Mouse (Mus musculus) ovary, postnatal 36 days (tissue): ENCODE measurements at regions not wholly inside any gene's neighbourhood (a gene's known extent, or its start where the extent isn't known, plus 50 kb on each side); places are given as distances from the start of the nearest gene placed in this dataset.

Experiments used
- DNase-seq: peaks from one replicate; pipeline ENCODE4 v3.0.0; 2022; ENCODE audit warnings: low spot score, mixed read lengths

- DNase-seq: no peak
These were observed 155.8 kb downstream of the Insig2 start for GRCm38 (mm10) chr1:121176541-121176940.

GRCm38 (mm10) chr1:121177136-121177907 is 155.1 kb downstream of the Insig2 start:
- no peak for DNase-seq

GRCm38 (mm10) chr1:121177908-121178311 is 154.5 kb downstream of the Insig2 start:
- peak; percentile 7 for DNase-seq

- no peak for DNase-seq
These were observed 153.7 kb downstream of the Insig2 start for GRCm38 (mm10) chr1:121178611-121179245.

- peak; percentile 63 for DNase-seq
These were observed 151.9 kb downstream of the Insig2 start for GRCm38 (mm10) chr1:121180273-121181030.

GRCm38 (mm10) chr1:121188895-121189294 is 143.5 kb downstream of the Insig2 start:
- no peak for DNase-seq

- no peak for DNase-seq
These were observed 137.6 kb downstream of the Insig2 start for GRCm38 (mm10) chr1:121194800-121195199.

- no peak for DNase-seq
These were observed 116.5 kb downstream of the Insig2 start for GRCm38 (mm10) chr1:121215843-121216242.

- no peak for DNase-seq
These were observed 108.1 kb downstream of the Insig2 start for GRCm38 (mm10) chr1:121224250-121224649.

- no peak for DNase-seq
These were observed 105.7 kb downstream of the Insig2 start for GRCm38 (mm10) chr1:121226466-121227232.

GRCm38 (mm10) chr1:121227233-121227594 is 105.2 kb downstream of the Insig2 start:
- no peak for DNase-seq

- DNase-seq: no peak
These were observed 88.8 kb downstream of the Insig2 start for GRCm38 (mm10) chr1:121243576-121243975.

GRCm38 (mm10) chr1:121247556-121247955 is 84.8 kb downstream of the Insig2 start:
- no peak for DNase-seq

- no peak for DNase-seq
These were observed 83.3 kb downstream of the Insig2 start for GRCm38 (mm10) chr1:121249081-121249480.

GRCm38 (mm10) chr1:121250686-121251085 is 81.7 kb downstream of the Insig2 start:
- DNase-seq: no peak

GRCm38 (mm10) chr1:121252056-121252455 is 80.3 kb downstream of the Insig2 start:
- DNase-seq: no peak

GRCm38 (mm10) chr1:121254196-121254595 is 78.2 kb downstream of the Insig2 start:
- DNase-seq: no peak
